ENCODE assay signal across 7 mouse cellular contexts in genomic region chr2:132131266-132131665, GRCm38 (mm10). TPM values are rescaled to one million over a fixed set of nuclear protein-coding genes. Genes with fewer than 3 reads are reported as not detected.
DNase-seq lines count a peak whose midpoint lies in the region; ATAC-seq and TF ChIP-seq lines count a peak whose summit lies in the region.

No protein-coding gene starts in this region.

- peak; percentile 58 for DNase-seq in adipocyte (ENCODE audit: low spot score)
- peak; percentile 78 for DNase-seq in cerebellum, adult 9-11 months
- peak; percentile 82 for DNase-seq in gastrocnemius, postnatal 25 days
- peak in 2 of 3 experiments; percentile 22 to 23 for DNase-seq in liver, embryonic 14.5 days (ENCODE audit: low read depth in 3 of 3, low spot score in 3 of 3)
- DNase-seq in natural killer cell, adult 2 months (ENCODE audit: low spot score in 2 of 2): peak; percentile 56 to 63
- peak; percentile 72 to 85 for DNase-seq in urinary bladder, postnatal 36 days (ENCODE audit: low spot score in 2 of 2)

- peaks cover 0 to 4% of the 10 kb centered on the region in 2 experiments; a peak in 1 of 4 replicates for H3K4me1 ChIP-seq in liver, embryonic 14.5 days (replicated peaks; ENCODE audit: control insufficient read depth in 2 of 2, insufficient read depth in 2 of 2, low read length in 1 of 2)

- H3K36me3 ChIP-seq in liver, embryonic 14.5 days (replicated peaks; ENCODE audit: control insufficient read depth, insufficient read depth, low read depth): no peaks in the 10 kb centered on the region

- TF ChIP-seq CTCF in liver, embryonic 14.5 days (IDR thresholded peaks at IDR 0.05; ENCODE audit: low read depth): no peak

- H3K4me3 ChIP-seq in liver, embryonic 14.5 days (ENCODE audit: insufficient read depth in 1 of 2, low read depth in 2 of 2, low read length in 2 of 2): peak overlapping the region in 1 of 2 experiments; percentile 5; a peak in 1 of 4 replicates

- H3K9ac ChIP-seq in liver, embryonic 14.5 days (replicated peaks): no peak overlapping the region

- no peaks in the 10 kb centered on the region for H3K27me3 ChIP-seq in liver, embryonic 14.5 days (ENCODE audit: control insufficient read depth, insufficient read depth, low read length)

- TF ChIP-seq EP300 in liver, embryonic 14.5 days (IDR thresholded peaks at IDR 0.05; ENCODE audit: low read depth): no peak

- ATAC-seq in inflammation-experienced regulatory T-cells, adult 6 months: peak; percentile 86
- ATAC-seq in liver, embryonic 14.5 days (ENCODE audit: insufficient read depth): peak; percentile 55; the same call in 1 of the 2 replicates

- no peaks in the 10 kb centered on the region for H3K9me3 ChIP-seq in liver, embryonic 14.5 days (ENCODE audit: control insufficient read depth, low read length)

- WGBS in liver, embryonic 14.5 days (ENCODE audit: insufficient replicate concordance): 2% methylated on average over 9 of the region's 9 CpGs

- H3K4me2 ChIP-seq in liver, embryonic 14.5 days (ENCODE audit: low read depth): peak overlapping the region; percentile 40

- H3K27ac ChIP-seq in liver, embryonic 14.5 days: no peak overlapping the region

RNA-seq across cellular contexts. Expression of gene Slc23a2, which starts 13.6 kb away (rescaled TPM):
- 1 to 10 TPM; 6.7 to 7.5 TPM for total RNA-seq in gastrocnemius, postnatal 25 days (2021)
- 10 to 100 TPM; 11.6 to 12.1 (median 11.8) TPM for polyA plus RNA-seq in inflammation-experienced regulatory T-cells, adult 6 months (2017; shearing (Covaris generic))
- polyA plus RNA-seq in liver, embryonic 14.5 days (2012; rRNA removed): 1.6 and 1.7 TPM in 2 replicates
- polyA plus RNA-seq in liver, embryonic 14.5 days (2014; fragmentation: Nextera tagmentation; extraction: Ambion mirVana): 2.3 and 2.4 TPM in 2 replicates

Comparison
In these comparisons a context has a peak if more than half of its experiments do, and no peak if none do; other contexts are left out.
1. DNase-seq: peak in every context shown above with its lines; median percentile 82 in gastrocnemius, postnatal 25 days; 78 in urinary bladder, postnatal 36 days; 78 in cerebellum, adult 9-11 months; 60 in natural killer cell, adult 2 months; 58 in adipocyte; 22 in liver, embryonic 14.5 days.